Mouse (Mus musculus) stomach, embryonic 16.5 days (tissue): ENCODE data around the gene Slc35e3. TPM values are rescaled to one million over a fixed set of nuclear protein-coding genes. Genes with fewer than 3 reads are reported as not detected.

ENCODE experiments used
- ATAC-seq: fragments of 200-750 bp; cut with Nextera tagmentation; 2 replicates; pipeline ENCODE4 v1.8.0; 2017; ENCODE audit warnings: moderate number of reproducible peaks, moderate TSS enrichment; ENCODE audit not compliant: insufficient read depth, low FRiP score
- H3K27ac ChIP-seq: fragments of 300-500 bp; sonication (generic); 2 replicates; pipeline ENCODE4 v1.5.1; 2014; ENCODE audit warnings: low read length
- H3K27me3 ChIP-seq: fragments of 300-500 bp; sonication (generic); 2 replicates; pipeline ENCODE4 v1.6.1; 2014; ENCODE audit warnings: low read length, control low read depth, mixed read lengths; ENCODE audit not compliant: control insufficient read depth, insufficient read depth
- H3K36me3 ChIP-seq: fragments of 300-500 bp; sonication (generic); 2 replicates; pipeline ENCODE4 v1.6.1; 2014; ENCODE audit warnings: low read length; ENCODE audit not compliant: control insufficient read depth, insufficient read depth
- H3K4me1 ChIP-seq: fragments of 300-500 bp; sonication (generic); 2 replicates; pipeline ENCODE4 v1.6.1; 2014; ENCODE audit warnings: low read length, control low read depth, mixed read lengths; ENCODE audit not compliant: control insufficient read depth, insufficient read depth
- H3K4me2 ChIP-seq: fragments of 300-500 bp; sonication (generic); 2 replicates; pipeline ENCODE4 v1.6.1; 2014; ENCODE audit warnings: low read depth, low read length, mixed read lengths
- H3K4me3 ChIP-seq: fragments of 300-500 bp; sonication (generic); replicated peaks from 2 replicates; pipeline ENCODE4 v1.5.1; 2014; ENCODE audit warnings: mild to moderate bottlenecking, low read length
- H3K9ac ChIP-seq: fragments of 300-500 bp; sonication (generic); 2 replicates; pipeline ENCODE4 v1.6.1; 2014; ENCODE audit warnings: low read length
- H3K9me3 ChIP-seq: fragments of 300-500 bp; sonication (generic); replicated peaks from 2 replicates; pipeline ENCODE4 v1.6.1; 2016; ENCODE audit warnings: low read length, control low read depth; ENCODE audit not compliant: control insufficient read depth
- WGBS: fragments of 180-500 bp; shearing (Covaris S2); extraction: QIAGEN DNeasy Blood & Tissue Kit; methylation state at CpG from one replicate; pipeline ENCODE4 v1.1.7; 2014; 5-methylcytosine and 5-hydroxymethylcytosine counted together
- polyA plus RNA-seq: library from polyadenylated mRNA; unstranded; fragments of >200 nt; fragmentation: Nextera tagmentation; extraction: Ambion mirVana; gene quantifications from 2 replicates; pipeline ENCODE4 v1.2.1, GENCODE M21; 2015

Slc35e3 gene
- polyA plus RNA-seq, 1 experiment from 2014 or later: 14.2 TPM

DNA sequence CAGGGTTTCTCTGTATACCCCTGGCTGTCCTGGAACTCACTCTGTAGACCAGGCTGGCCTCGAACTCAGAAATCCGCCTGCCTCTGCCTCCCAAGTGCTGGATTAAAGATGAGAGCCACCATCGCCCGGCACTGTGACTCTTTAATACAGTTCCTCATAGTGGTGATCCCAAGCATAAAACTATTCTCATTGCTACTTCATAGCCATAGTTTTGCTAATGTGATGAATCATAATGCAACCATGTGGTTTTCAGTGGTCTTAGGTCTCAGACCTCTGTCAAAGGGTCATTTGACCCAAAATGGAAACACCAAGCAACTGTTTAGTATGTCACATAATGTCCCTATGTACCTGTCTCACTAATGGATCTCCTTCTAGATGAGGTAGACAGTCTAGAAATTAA lies 50.6 kb downstream of the Slc35e3 start:
- no peaks in the 10 kb centered on the region for H3K27me3 ChIP-seq
- no peaks in the 10 kb centered on the region for H3K9me3 ChIP-seq
- H3K4me1 ChIP-seq: no peaks in the 10 kb centered on the region
- no peak overlapping the region for H3K4me2 ChIP-seq
- no peak for ATAC-seq
- no peak overlapping the region for H3K9ac ChIP-seq
- peaks cover 56% of the 10 kb centered on the region for H3K36me3 ChIP-seq
- H3K4me3 ChIP-seq: no peak overlapping the region
- WGBS: 94% methylated on average over 4 of the region's 4 CpGs
- no peak overlapping the region for H3K27ac ChIP-seq

DNA sequence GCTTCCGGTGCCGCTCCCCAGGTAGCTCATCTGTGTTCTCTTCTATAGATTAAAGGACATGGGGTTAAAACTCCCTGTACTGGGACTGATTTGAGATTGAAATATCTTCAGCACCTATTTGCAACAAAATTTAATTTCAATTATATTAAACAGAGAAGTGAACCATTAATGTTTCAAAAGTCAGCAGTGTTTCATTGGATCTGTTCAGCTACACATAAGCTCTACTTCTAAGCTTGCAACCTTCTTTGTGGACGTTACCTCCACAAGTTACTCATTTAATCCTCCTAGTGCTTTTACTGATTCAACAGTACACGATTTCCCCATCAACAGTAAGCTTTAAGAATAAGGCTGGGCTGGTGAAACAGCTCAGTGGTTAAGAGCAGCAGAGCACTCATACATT lies 51.1 kb downstream of the Slc35e3 start:
- Histone ChIP-seq H3K27me3 (no peaks in the 10 kb centered on the region), H3K4me2 (no peak overlapping the region), H3K9me3 (no peaks in the 10 kb centered on the region), H3K4me1 (no peaks in the 10 kb centered on the region), H3K9ac (no peak overlapping the region), H3K36me3 (peaks cover 56% of the 10 kb centered on the region), H3K4me3 (no peak overlapping the region), H3K27ac (no peak overlapping the region)
- WGBS: 93% methylated on average over 4 of the region's 4 CpGs
- ATAC-seq: no peak

DNA sequence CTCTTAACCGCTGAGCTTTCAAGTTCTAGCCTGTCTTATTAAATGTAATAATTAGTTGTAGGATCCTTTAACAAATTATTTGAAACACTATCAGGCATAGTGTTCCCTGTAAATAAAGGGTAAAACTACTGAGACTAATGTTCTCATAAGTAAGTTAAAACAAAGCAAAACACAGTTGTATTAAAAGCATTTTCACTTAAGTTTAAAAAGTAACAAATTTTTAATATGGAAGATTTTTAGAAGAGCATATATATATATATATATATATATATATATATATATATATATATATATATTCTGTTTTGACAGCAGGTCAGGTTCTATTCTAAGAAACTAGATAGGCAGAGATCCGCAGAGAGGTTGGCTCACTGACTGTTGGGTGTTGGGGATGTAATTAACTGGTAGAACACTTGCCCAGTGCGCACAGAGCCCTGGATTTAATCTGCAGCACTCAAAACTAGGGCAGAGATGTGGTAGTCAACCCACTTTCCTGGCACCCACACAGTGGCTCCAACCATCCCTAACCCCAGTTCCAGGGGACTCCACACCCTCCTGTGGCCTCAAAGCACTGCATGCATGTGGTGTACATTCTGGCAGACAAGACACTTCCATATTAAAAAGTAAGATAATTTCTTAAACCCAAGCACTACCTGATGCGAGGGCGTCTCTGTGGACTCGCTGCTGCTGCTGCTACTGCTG lies 51.8 kb downstream of the Slc35e3 start:
- no peaks in the 10 kb centered on the region for H3K27me3 ChIP-seq
- H3K9ac ChIP-seq: no peak overlapping the region
- no peak overlapping the region for H3K4me3 ChIP-seq
- no peaks in the 10 kb centered on the region for H3K4me1 ChIP-seq
- no peak overlapping the region for H3K4me2 ChIP-seq
- ATAC-seq: no peak
- H3K27ac ChIP-seq: no peak overlapping the region
- H3K9me3 ChIP-seq: no peaks in the 10 kb centered on the region
- 94% methylated on average over 6 of the region's 6 CpGs for WGBS
- H3K36me3 ChIP-seq: peaks cover 53% of the 10 kb centered on the region

DNA sequence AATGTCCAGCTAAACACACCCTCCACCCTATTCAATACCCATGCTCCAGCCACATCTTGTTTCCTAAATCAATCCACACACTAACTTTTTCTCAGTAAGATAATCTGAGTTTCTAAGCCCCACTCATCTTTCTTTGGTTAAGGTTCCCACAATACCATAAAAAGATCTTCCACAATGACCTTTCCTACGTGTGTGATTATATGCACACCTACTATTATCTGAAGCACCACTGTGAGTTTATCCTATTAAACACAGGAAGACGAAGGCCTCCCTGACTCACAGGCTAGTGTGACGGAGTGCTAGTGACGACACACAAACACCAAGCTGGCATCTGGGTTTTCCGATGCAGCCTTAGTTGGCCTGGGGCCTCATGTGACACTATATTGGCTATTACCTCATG lies 53.2 kb downstream of the Slc35e3 start:
- Histone ChIP-seq H3K9me3 (no peaks in the 10 kb centered on the region), H3K9ac (no peak overlapping the region), H3K4me2 (no peak overlapping the region), H3K27me3 (no peaks in the 10 kb centered on the region), H3K27ac (no peak overlapping the region), H3K36me3 (peaks cover 47% of the 10 kb centered on the region), H3K4me1 (no peaks in the 10 kb centered on the region), H3K4me3 (no peak overlapping the region)
- no peak for ATAC-seq
- WGBS: 94% methylated on average over 5 of the region's 5 CpGs

DNA sequence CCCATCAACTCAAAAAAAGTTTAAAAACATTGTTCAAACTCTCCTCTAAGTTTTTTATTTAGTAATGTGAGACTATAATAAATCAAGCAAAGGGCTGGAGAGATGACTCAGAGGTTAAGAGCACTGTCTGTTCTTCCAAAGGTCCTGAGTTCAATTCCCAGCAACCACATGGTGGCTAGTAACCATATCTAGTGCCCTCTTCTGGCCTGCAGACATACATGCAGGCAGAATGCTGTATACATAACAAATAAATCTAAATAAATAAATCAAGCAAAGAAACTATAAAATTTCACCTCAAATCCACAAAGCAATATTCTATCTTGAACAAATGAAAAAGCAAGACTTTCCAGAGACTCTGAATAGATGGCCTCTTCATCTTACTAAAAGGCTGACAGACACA lies 54.0 kb downstream of the Slc35e3 start:
- H3K27ac ChIP-seq: no peak overlapping the region
- H3K4me2 ChIP-seq: no peak overlapping the region
- no peaks in the 10 kb centered on the region for H3K9me3 ChIP-seq
- H3K4me3 ChIP-seq: no peak overlapping the region
- peaks cover 39% of the 10 kb centered on the region for H3K36me3 ChIP-seq
- no peaks in the 10 kb centered on the region for H3K4me1 ChIP-seq
- H3K9ac ChIP-seq: no peak overlapping the region
- no peaks in the 10 kb centered on the region for H3K27me3 ChIP-seq
- no peak for ATAC-seq

DNA sequence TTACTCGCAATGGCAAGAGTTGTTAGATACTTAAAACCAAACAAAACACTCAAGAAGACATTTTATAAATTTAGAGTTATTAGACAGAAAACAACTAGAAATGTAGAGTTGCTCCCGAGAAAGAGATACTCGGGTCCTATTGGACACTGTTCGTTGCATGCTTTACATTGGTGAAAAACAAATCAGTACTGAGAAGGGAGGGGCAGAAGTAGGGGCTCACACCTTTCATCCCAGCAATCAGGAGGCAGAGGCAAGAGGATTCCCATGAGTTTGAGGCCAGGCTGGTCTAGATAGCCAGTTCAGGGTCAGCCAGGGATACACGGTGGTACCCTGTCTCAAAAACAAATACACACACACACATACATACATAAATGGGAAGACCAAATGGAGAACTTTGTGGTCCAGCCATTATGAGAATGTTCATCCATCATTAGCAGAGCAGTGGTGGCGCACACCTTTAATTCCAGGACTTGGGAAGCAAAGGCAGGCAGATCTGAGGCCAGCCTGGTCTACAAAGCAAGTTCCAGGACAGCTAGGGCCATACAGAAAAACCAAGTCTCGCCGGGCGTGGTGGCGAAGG lies 54.7 kb downstream of the Slc35e3 start:
- Histone ChIP-seq H3K4me1 (no peaks in the 10 kb centered on the region), H3K4me3 (no peak overlapping the region), H3K9me3 (no peaks in the 10 kb centered on the region), H3K27ac (no peak overlapping the region), H3K9ac (no peak overlapping the region), H3K27me3 (no peaks in the 10 kb centered on the region), H3K36me3 (peaks cover 34% of the 10 kb centered on the region), H3K4me2 (no peak overlapping the region)
- ATAC-seq: no peak
- 90% methylated on average over 10 of the region's 10 CpGs for WGBS

DNA sequence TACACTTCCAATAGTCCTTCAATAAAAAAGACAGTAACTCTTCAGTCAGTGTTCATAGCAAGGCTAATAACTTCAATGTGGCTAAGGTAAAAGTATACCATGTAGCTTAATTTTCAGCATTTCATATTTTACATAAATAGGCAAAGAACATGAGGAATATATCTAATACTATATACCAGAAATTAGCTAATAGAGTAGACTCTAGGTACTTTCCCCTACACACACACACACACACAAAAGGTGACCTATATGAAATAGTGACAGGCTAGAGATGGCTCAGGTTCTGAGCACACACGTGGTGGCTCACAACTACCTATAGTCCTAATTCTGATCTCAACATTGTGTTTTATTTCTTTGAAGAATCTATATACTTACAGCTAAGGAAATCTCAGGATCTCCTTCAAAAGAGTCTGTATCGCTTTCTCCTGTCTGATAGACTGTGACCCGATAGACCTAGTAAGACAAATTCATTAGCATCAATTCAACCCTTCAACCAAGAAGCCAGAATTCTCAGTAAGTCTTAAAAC lies 55.3 kb downstream of the Slc35e3 start:
- H3K27ac ChIP-seq: no peak overlapping the region
- no peaks in the 10 kb centered on the region for H3K9me3 ChIP-seq
- no peak overlapping the region for H3K4me2 ChIP-seq
- 92% methylated on average over 3 of the region's 3 CpGs for WGBS
- H3K36me3 ChIP-seq: peaks cover 30% of the 10 kb centered on the region
- H3K9ac ChIP-seq: no peak overlapping the region
- no peaks in the 10 kb centered on the region for H3K27me3 ChIP-seq
- no peak overlapping the region for H3K4me3 ChIP-seq
- H3K4me1 ChIP-seq: no peaks in the 10 kb centered on the region
- ATAC-seq: no peak

DNA sequence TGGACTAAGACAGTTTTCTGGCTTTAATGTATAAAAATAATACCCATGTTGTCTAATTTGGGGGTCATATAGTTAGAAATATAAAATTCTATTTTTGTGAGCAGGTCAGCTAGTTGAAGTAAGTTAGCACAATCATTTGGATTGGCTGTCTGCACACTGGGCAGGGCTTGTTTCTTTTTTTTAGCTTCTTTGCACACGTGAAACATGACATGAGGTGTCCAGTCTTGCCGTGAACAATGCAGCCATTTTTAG lies 56.1 kb downstream of the Slc35e3 start:
- Histone ChIP-seq H3K4me3 (no peak overlapping the region), H3K4me1 (no peaks in the 10 kb centered on the region), H3K36me3 (peaks cover 23% of the 10 kb centered on the region), H3K9me3 (no peaks in the 10 kb centered on the region), H3K9ac (no peak overlapping the region), H3K27ac (no peak overlapping the region), H3K4me2 (no peak overlapping the region), H3K27me3 (no peaks in the 10 kb centered on the region)
- ATAC-seq: no peak
- WGBS: 84% methylated on average over 2 of the region's 2 CpGs

DNA sequence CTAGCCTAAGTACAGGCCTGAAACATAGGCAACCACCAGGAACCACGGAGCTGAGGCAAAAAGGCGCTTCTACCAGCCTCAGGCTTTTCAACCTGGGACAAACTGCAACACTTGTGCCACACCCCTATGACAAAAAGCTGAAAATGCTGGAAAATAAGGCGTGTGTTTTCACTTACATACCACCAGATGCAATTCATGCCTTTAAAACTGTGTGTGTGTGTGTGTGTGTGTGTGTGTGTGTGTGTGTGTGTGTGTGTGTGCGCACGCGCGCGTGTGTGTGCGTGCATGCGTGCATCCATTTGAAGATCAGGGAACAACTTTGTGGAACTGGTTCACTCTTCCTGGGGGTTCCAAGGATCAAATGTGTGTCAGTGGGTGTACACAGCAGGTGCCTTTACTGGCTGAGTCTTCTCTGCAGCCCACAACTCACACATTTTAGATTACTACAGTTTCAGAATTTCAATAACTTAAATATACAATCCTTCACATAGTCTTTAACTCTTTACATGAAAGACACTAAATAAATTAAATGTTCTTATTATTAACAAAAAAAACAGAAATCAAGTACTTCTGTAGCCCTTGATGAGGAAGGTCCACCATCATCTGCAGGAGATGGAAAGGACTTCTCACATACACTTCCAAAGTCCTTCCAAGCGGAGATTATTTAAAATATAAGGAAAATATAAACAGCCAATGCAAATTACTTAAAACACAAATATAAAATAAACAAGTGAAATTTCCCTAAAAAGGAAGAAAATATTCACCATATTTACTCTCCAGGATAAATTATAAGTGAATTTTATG lies 56.7 kb downstream of the Slc35e3 start:
- Histone ChIP-seq H3K27ac (no peak overlapping the region), H3K4me2 (no peak overlapping the region), H3K27me3 (no peaks in the 10 kb centered on the region), H3K9me3 (no peaks in the 10 kb centered on the region), H3K4me3 (no peak overlapping the region), H3K9ac (no peak overlapping the region), H3K4me1 (no peaks in the 10 kb centered on the region), H3K36me3 (peaks cover 18% of the 10 kb centered on the region)
- WGBS: 93% methylated on average over 11 of the region's 11 CpGs
- ATAC-seq: no peak
